Mouse (Mus musculus) liver, adult 2 months (tissue): Measurements from ENCODE around the gene Gm16485. TPM values are rescaled to one million over a fixed set of nuclear protein-coding genes. Genes with fewer than 3 reads are reported as not detected.

Source experiments
- DNase-seq: peaks from one replicate; pipeline ENCODE4 v3.0.0-alpha.2; 2011; ENCODE audit warnings: low read depth, low spot score; ENCODE audit errors: extremely low read depth
- H3K27ac ChIP-seq: fragments of 200-500 bp; replicated peaks from 2 replicates; pipeline ENCODE4 v1.5.1; 2012; ENCODE audit warnings: low read depth, mild to moderate bottlenecking, control low read depth, inconsistent platforms, low read length; ENCODE audit not compliant: insufficient read depth
- H3K27me3 ChIP-seq: fragments of 200-500 bp; 2 replicates; pipeline ENCODE4 v1.6.1; 2012; ENCODE audit warnings: mild to moderate bottlenecking, moderate library complexity, low read length, inconsistent platforms; ENCODE audit not compliant: control insufficient read depth, insufficient read depth
- H3K36me3 ChIP-seq: fragments of 200-500 bp; 2 replicates; pipeline ENCODE4 v1.6.1; 2012; ENCODE audit warnings: low read length, inconsistent platforms; ENCODE audit not compliant: control insufficient read depth, insufficient read depth
- H3K4me1 ChIP-seq: fragments of 200-500 bp; 2 replicates; pipeline ENCODE4 v1.6.1; 2011; ENCODE audit warnings: low read length; ENCODE audit not compliant: control insufficient read depth, insufficient read depth
- H3K4me3 ChIP-seq: fragments of 200-500 bp; 2 replicates; pipeline ENCODE4 v1.5.1; 2011; ENCODE audit warnings: low read depth, mild to moderate bottlenecking, control low read depth, low read length, moderate library complexity; ENCODE audit not compliant: insufficient read depth
- H3K79me2 ChIP-seq: fragments of 200-500 bp; 2 replicates; pipeline ENCODE4 v1.6.1; 2012; ENCODE audit warnings: inconsistent platforms, mild to moderate bottlenecking, low read length, moderate library complexity; ENCODE audit not compliant: control insufficient read depth, insufficient read depth
- H3K9ac ChIP-seq: fragments of 200-500 bp; 2 replicates; pipeline ENCODE4 v1.6.1; 2012; ENCODE audit warnings: low read depth, mild to moderate bottlenecking, control low read depth, inconsistent platforms, low read length
- CTCF ChIP-seq: fragments of 200-500 bp; IDR thresholded peaks from 2 replicates; pipeline ENCODE4 v1.5.1; 2011; ENCODE audit warnings: low read depth, low read length, control low read depth
- POLR2A ChIP-seq: fragments of 200-500 bp; IDR thresholded peaks from 2 replicates; pipeline ENCODE4 v1.6.1; 2011; ENCODE audit warnings: low read length, control low read depth; ENCODE audit not compliant: insufficient read depth; ENCODE audit errors: extremely low read depth
- WGBS: fragments of 180-500 bp; shearing (Covaris S2); methylation state at CpG from one replicate; pipeline ENCODE4 v1.1.7; 2018; 5-methylcytosine and 5-hydroxymethylcytosine counted together
- polyA plus RNA-seq: library from polyadenylated mRNA; depleted of rRNA; stranded (reverse); fragments of >200 nt; gene quantifications from 2 replicates; pipeline ENCODE4 v1.2.3, GENCODE M21; 2012; rRNA removed
- total RNA-seq: library from RNA; depleted of rRNA; stranded (reverse); fragments of >200 nt; gene quantifications from 2 replicates; pipeline ENCODE4 v1.2.3, GENCODE M21; 2014; rRNA removed

Gm16485 gene
- total RNA-seq = not detected in 2 replicates
- not detected in 2 replicates for polyA plus RNA-seq

- H3K79me2 ChIP-seq = no peaks in the 10 kb centered on the region
- H3K36me3 ChIP-seq = no peaks in the 10 kb centered on the region
- 29% methylated on average over 2 of the region's 2 CpGs for WGBS
- no peaks in the 10 kb centered on the region; the same call in 1 of the 2 replicates for H3K4me1 ChIP-seq
- H3K4me3 ChIP-seq = no peak within 1 kb of the TSS
- no peaks in the 10 kb centered on the region for H3K27me3 ChIP-seq
- no peak within 1 kb of the TSS for H3K27ac ChIP-seq
- TF ChIP-seq POLR2A (no peak), CTCF (no peak)
- no peak within 1 kb of the TSS for H3K9ac ChIP-seq
- no peak for DNase-seq
Observed at GRCm38 (mm10) chr9:8971491-8971890, at the start of gene Gm16485. Gm16485 (plus strand) TSS chr9:8971791.

GRCm38 (mm10) chr9:8927561-8927960 is 44.0 kb upstream of the Gm16485 start:
- no peaks in the 10 kb centered on the region for H3K27me3 ChIP-seq
- TF ChIP-seq CTCF = no peak
- no peak for TF ChIP-seq POLR2A
- 76% methylated on average over 2 of the region's 2 CpGs for WGBS
- DNase-seq = no peak
- H3K9ac ChIP-seq = no peak overlapping the region
- H3K4me1 ChIP-seq = no peaks in the 10 kb centered on the region
- no peaks in the 10 kb centered on the region for H3K36me3 ChIP-seq
- no peak overlapping the region for H3K4me3 ChIP-seq
- H3K27ac ChIP-seq = no peak overlapping the region
- H3K79me2 ChIP-seq = no peaks in the 10 kb centered on the region

DNA sequence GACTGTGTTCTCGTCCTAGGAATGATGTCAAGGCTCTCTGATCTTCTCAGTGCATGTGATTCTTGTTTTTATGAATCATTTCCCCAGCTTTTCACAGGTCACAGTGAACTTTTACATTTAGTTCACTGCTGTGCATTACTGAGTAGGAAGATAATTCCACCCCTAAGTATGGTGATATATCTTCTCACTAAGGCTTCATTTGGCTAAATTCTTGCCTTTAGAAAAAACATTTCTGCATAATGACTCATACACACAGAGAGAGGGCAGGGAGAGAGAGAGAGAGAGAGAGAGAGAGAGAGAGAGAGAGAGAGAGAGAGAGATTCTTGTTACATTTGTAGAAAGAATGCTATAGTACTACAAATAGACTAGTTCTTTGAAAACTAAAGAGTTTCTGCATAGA is 33.8 kb upstream of the Gm16485 start:
- 8% methylated on average over 1 of the region's 1 CpGs for WGBS
- no peak overlapping the region for H3K27ac ChIP-seq

GRCm38 (mm10) chr9:8953306-8953705 is 18.3 kb upstream of the Gm16485 start:
- Histone ChIP-seq H3K27me3 (no peaks in the 10 kb centered on the region), H3K9ac (no peak overlapping the region), H3K27ac (no peak overlapping the region), H3K4me3 (no peak overlapping the region), H3K4me1 (no peaks in the 10 kb centered on the region), H3K79me2 (no peaks in the 10 kb centered on the region), H3K36me3 (no peaks in the 10 kb centered on the region)
- DNase-seq = no peak
- TF ChIP-seq CTCF (no peak), POLR2A (no peak)

More for the DNA sequence above, 33.8 kb upstream of the Gm16485 start:
- Histone ChIP-seq H3K36me3 (no peaks in the 10 kb centered on the region), H3K79me2 (no peaks in the 10 kb centered on the region), H3K27me3 (no peaks in the 10 kb centered on the region), H3K4me1 (no peaks in the 10 kb centered on the region), H3K4me3 (no peak overlapping the region), H3K9ac (no peak overlapping the region)
- no peak for DNase-seq
- TF ChIP-seq CTCF = no peak
- no peak for TF ChIP-seq POLR2A

DNA sequence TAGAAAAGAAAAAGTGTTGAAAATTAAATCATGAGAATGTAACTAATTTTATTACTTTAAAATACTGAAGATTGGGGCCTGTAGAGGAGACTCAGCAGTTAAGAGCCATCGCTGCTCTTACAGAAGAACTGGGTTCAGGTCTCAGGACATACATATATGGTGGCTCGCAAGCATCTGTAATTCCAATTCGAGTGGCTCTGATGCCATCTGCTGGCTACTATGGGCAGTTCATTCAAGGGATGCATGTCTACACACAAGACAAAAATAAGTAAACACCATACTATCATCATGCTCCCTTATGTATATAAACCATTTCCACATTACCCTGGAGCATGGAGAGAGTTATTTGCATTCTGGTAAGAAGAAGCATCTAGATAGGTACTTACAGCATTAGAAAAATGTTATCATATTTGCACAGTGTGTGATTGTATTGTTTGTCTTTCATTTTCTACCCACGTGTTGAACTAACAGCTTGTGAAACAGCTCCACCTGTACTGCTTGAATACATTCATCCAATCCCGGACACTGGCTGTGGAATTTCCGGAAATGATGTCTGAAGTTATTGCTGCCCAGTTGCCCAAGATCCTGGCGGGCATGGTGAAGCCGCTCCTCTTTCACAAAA is 7.0 kb upstream of the Gm16485 start:
- 49% methylated on average over 8 of the region's 8 CpGs for WGBS
- no peak for TF ChIP-seq POLR2A
- TF ChIP-seq CTCF = peak; percentile 32; the same call in 1 of the 2 replicates
- Histone ChIP-seq H3K9ac (no peak overlapping the region), H3K36me3 (no peaks in the 10 kb centered on the region), H3K4me3 (no peak overlapping the region), H3K27me3 (no peaks in the 10 kb centered on the region), H3K27ac (no peak overlapping the region), H3K4me1 (no peaks in the 10 kb centered on the region), H3K79me2 (no peaks in the 10 kb centered on the region)
- DNase-seq = peak; percentile 50

GRCm38 (mm10) chr9:8970240-8970639 is 1.4 kb upstream of the Gm16485 start:
- H3K9ac ChIP-seq = no peak overlapping the region
- peak overlapping the region; percentile 11; the same call in 1 of the 2 replicates for H3K4me3 ChIP-seq
- H3K79me2 ChIP-seq = no peaks in the 10 kb centered on the region
- H3K27ac ChIP-seq = no peak overlapping the region
- no peaks in the 10 kb centered on the region for H3K36me3 ChIP-seq
- H3K4me1 ChIP-seq = no peaks in the 10 kb centered on the region; the same call in 1 of the 2 replicates
- TF ChIP-seq CTCF = no peak
- no peak for TF ChIP-seq POLR2A
- WGBS = 17% methylated on average over 7 of the region's 7 CpGs
- peak; percentile 78 for DNase-seq
- no peaks in the 10 kb centered on the region for H3K27me3 ChIP-seq
